Comparison of ENCODE assay signal across 18 mouse cellular contexts in genomic region chr4:120365456-120365855, GRCm38 (mm10). TPM values are rescaled to one million over a fixed set of nuclear protein-coding genes. Genes with fewer than 3 reads are reported as not detected.
DNase-seq lines count a peak whose midpoint lies in the region; ATAC-seq and TF ChIP-seq lines count a peak whose summit lies in the region.
"Had no signal": no experiment of that assay in that cellular context is flagged by ENCODE, and none has a peak within 500 bp of the region (broad histone marks: within the 10 kb centered on the region; RNA-seq: fewer than 3 reads in every experiment).

No protein-coding gene starts in this region.

- DNase-seq in hindbrain, embryonic 14.5 days (ENCODE audit: low spot score) = no peak
- no peak for DNase-seq in hindbrain, embryonic 11.5 days (ENCODE audit: low spot score)
- DNase-seq in ovary, adult 18-20 months (ENCODE audit: low spot score) = peak; percentile 53
- DNase-seq in ovary, postnatal 10 days (ENCODE audit: low spot score) = no peak
- no peak for DNase-seq in midbrain, postnatal 0 days (ENCODE audit: low spot score)
- DNase-seq in stomach, postnatal 0 days (ENCODE audit: low spot score) = no peak
- DNase-seq: adrenal gland, postnatal 14 days; cerebellum, adult 2 months; heart, postnatal 4 days; lung, postnatal 10 days had no signal

- no peak for TF ChIP-seq CTCF in midbrain, postnatal 0 days (IDR thresholded peaks at IDR 0.05)
- TF ChIP-seq CTCF in stomach, postnatal 0 days (IDR thresholded peaks at IDR 0.05; ENCODE audit: low read depth) = no peak

- 0 out of 2 replicates have a peak, but pooled peaks have one; percentile 15 for ATAC-seq in hindbrain, embryonic 14.5 days (ENCODE audit: low FRiP score)
- ATAC-seq in hindbrain, embryonic 11.5 days (ENCODE audit: low FRiP score) = no peak
- 0 out of 2 replicates have a peak, but pooled peaks have one; percentile 5 for ATAC-seq in hindbrain, embryonic 16.5 days
- peak; percentile 11; the same call in 1 of the 2 replicates for ATAC-seq in midbrain, postnatal 0 days (ENCODE audit: low FRiP score)
- no peak for ATAC-seq in stomach, postnatal 0 days (ENCODE audit: low FRiP score, low TSS enrichment)
- ATAC-seq: activated CD4-positive, CD25-positive, alpha-beta regulatory T cell, adult 4 months; intestine, postnatal 0 days; Patski had no signal

- peak overlapping the region; percentile 5; the same call in 1 of the 2 replicates for H3K9ac ChIP-seq in hindbrain, embryonic 14.5 days
- H3K9ac ChIP-seq in hindbrain, embryonic 11.5 days (ENCODE audit: low read depth, low read length) = no peak overlapping the region
- H3K9ac ChIP-seq in hindbrain, embryonic 16.5 days (ENCODE audit: low read depth, low read length) = 0 out of 2 replicates have a peak overlapping the region, but pooled peaks have one; percentile 14
- H3K9ac ChIP-seq in midbrain, postnatal 0 days (replicated peaks; ENCODE audit: low read length, poor library complexity, severe bottlenecking) = no peak overlapping the region
- no peak overlapping the region for H3K9ac ChIP-seq in stomach, postnatal 0 days (ENCODE audit: low read length)
- H3K9ac ChIP-seq: heart, embryonic 13.5 days; limb, embryonic 15.5 days had no signal

- no peak for TF ChIP-seq EP300 in stomach, postnatal 0 days (optimal IDR thresholded peaks at IDR 0.05)

- no peak overlapping the region for H3K4me2 ChIP-seq in hindbrain, embryonic 14.5 days (replicated peaks)
- H3K4me2 ChIP-seq in hindbrain, embryonic 11.5 days (replicated peaks; ENCODE audit: low read depth, low read length) = no peak overlapping the region
- H3K4me2 ChIP-seq in hindbrain, embryonic 16.5 days (ENCODE audit: low read length) = peak overlapping the region; percentile 40; the same call in 1 of the 2 replicates
- H3K4me2 ChIP-seq in midbrain, postnatal 0 days (ENCODE audit: low read depth, low read length, poor library complexity, severe bottlenecking) = no peak overlapping the region
- no peak overlapping the region for H3K4me2 ChIP-seq in stomach, postnatal 0 days (replicated peaks; ENCODE audit: low read depth)
- H3K4me2 ChIP-seq: heart, embryonic 13.5 days; limb, embryonic 15.5 days had no signal

- WGBS in hindbrain, embryonic 14.5 days = 23% methylated on average over 5 of the region's 5 CpGs
- WGBS in hindbrain, embryonic 11.5 days = 26% methylated on average over 5 of the region's 5 CpGs
- 24% methylated on average over 5 of the region's 5 CpGs for WGBS in hindbrain, embryonic 16.5 days
- WGBS in midbrain, postnatal 0 days = 18% methylated on average over 5 of the region's 5 CpGs
- 20% methylated on average over 5 of the region's 5 CpGs for WGBS in stomach, postnatal 0 days

- no peaks in the 10 kb centered on the region for H3K9me3 ChIP-seq in hindbrain, embryonic 14.5 days (ENCODE audit: control insufficient read depth, low read length)
- no peaks in the 10 kb centered on the region for H3K9me3 ChIP-seq in hindbrain, embryonic 11.5 days (ENCODE audit: control insufficient read depth, low read length)
- H3K9me3 ChIP-seq in hindbrain, embryonic 16.5 days (ENCODE audit: control insufficient read depth, low read length) = no peaks in the 10 kb centered on the region
- no peaks in the 10 kb centered on the region for H3K9me3 ChIP-seq in midbrain, postnatal 0 days (ENCODE audit: low read length)
- H3K9me3 ChIP-seq in stomach, postnatal 0 days (ENCODE audit: control insufficient read depth, low read length) = no peaks in the 10 kb centered on the region
- H3K9me3 ChIP-seq: heart, embryonic 13.5 days; limb, embryonic 15.5 days had no signal

- H3K4me1 ChIP-seq in hindbrain, embryonic 14.5 days (replicated peaks; ENCODE audit: control insufficient read depth, insufficient read depth, low read length) = peaks cover 35% of the 10 kb centered on the region
- H3K4me1 ChIP-seq in hindbrain, embryonic 11.5 days (replicated peaks; ENCODE audit: control insufficient read depth, insufficient read depth, low read length) = peaks cover 5% of the 10 kb centered on the region; the same call in 1 of the 2 replicates
- peaks cover 23% of the 10 kb centered on the region for H3K4me1 ChIP-seq in hindbrain, embryonic 16.5 days (ENCODE audit: control insufficient read depth, insufficient read depth, low read depth, low read length)
- peaks cover 13% of the 10 kb centered on the region; the same call in 1 of the 2 replicates for H3K4me1 ChIP-seq in midbrain, postnatal 0 days (ENCODE audit: insufficient read depth, low read length)
- no peaks in the 10 kb centered on the region for H3K4me1 ChIP-seq in stomach, postnatal 0 days (replicated peaks; ENCODE audit: control insufficient read depth, insufficient read depth)

- no peaks in the 10 kb centered on the region for H3K27me3 ChIP-seq in hindbrain, embryonic 14.5 days (ENCODE audit: control insufficient read depth, insufficient read depth, low read length)
- H3K27me3 ChIP-seq in hindbrain, embryonic 11.5 days (ENCODE audit: control insufficient read depth, insufficient read depth, low read length) = no peaks in the 10 kb centered on the region
- H3K27me3 ChIP-seq in hindbrain, embryonic 16.5 days (replicated peaks; ENCODE audit: control insufficient read depth, insufficient read depth, low read length) = no peaks in the 10 kb centered on the region
- no peaks in the 10 kb centered on the region; the same call in 1 of the 2 replicates for H3K27me3 ChIP-seq in midbrain, postnatal 0 days (ENCODE audit: insufficient read depth, low read length)
- no peaks in the 10 kb centered on the region for H3K27me3 ChIP-seq in stomach, postnatal 0 days (ENCODE audit: control insufficient read depth, insufficient read depth, low read length)

- peak overlapping the region; percentile 62 for H3K27ac ChIP-seq in hindbrain, embryonic 14.5 days
- no peak overlapping the region for H3K27ac ChIP-seq in hindbrain, embryonic 11.5 days (ENCODE audit: low read depth, low read length)
- peak overlapping the region; percentile 54; the same call in 1 of the 2 replicates for H3K27ac ChIP-seq in hindbrain, embryonic 16.5 days (ENCODE audit: low read depth, low read length)
- peak overlapping the region; percentile 52 for H3K27ac ChIP-seq in midbrain, postnatal 0 days (ENCODE audit: low read depth, low read length)
- H3K27ac ChIP-seq in stomach, postnatal 0 days (replicated peaks) = no peak overlapping the region
- H3K27ac ChIP-seq: heart, embryonic 13.5 days; kidney, postnatal 0 days; limb, embryonic 15.5 days had no signal

- no peak overlapping the region for H3K4me3 ChIP-seq in hindbrain, embryonic 14.5 days (replicated peaks; ENCODE audit: low read length)
- no peak overlapping the region for H3K4me3 ChIP-seq in hindbrain, embryonic 11.5 days (ENCODE audit: low read depth, low read length)
- H3K4me3 ChIP-seq in hindbrain, embryonic 16.5 days (ENCODE audit: low read length) = no peak overlapping the region
- no peak overlapping the region for H3K4me3 ChIP-seq in midbrain, postnatal 0 days (ENCODE audit: low read depth, low read length)
- H3K4me3 ChIP-seq in stomach, postnatal 0 days (ENCODE audit: low read depth, low read length) = no peak overlapping the region
- H3K4me3 ChIP-seq: erythroblast, embryonic 14.5 days; heart, embryonic 13.5 days; limb, embryonic 15.5 days had no signal

- no peaks in the 10 kb centered on the region for H3K36me3 ChIP-seq in hindbrain, embryonic 14.5 days (replicated peaks; ENCODE audit: control insufficient read depth, insufficient read depth)
- no peaks in the 10 kb centered on the region for H3K36me3 ChIP-seq in hindbrain, embryonic 11.5 days (ENCODE audit: control insufficient read depth, insufficient read depth, low read length)
- no peaks in the 10 kb centered on the region for H3K36me3 ChIP-seq in hindbrain, embryonic 16.5 days (ENCODE audit: control insufficient read depth, insufficient read depth, low read length)
- no peaks in the 10 kb centered on the region for H3K36me3 ChIP-seq in midbrain, postnatal 0 days (ENCODE audit: insufficient read depth, low read length)
- H3K36me3 ChIP-seq in stomach, postnatal 0 days (ENCODE audit: control insufficient read depth, insufficient read depth, low read length) = no peaks in the 10 kb centered on the region
- H3K36me3 ChIP-seq: heart, embryonic 13.5 days; limb, embryonic 15.5 days had no signal

RNA-seq across cellular contexts. Expression of gene Scmh1, which starts 39.6 kb away (rescaled TPM):
- polyA plus RNA-seq in hindbrain, embryonic 14.5 days (2014; fragmentation: Nextera tagmentation; extraction: Ambion mirVana) = 73.3 and 76.8 TPM in 2 replicates
- 47.3 and 53.5 TPM in 2 replicates for polyA plus RNA-seq in hindbrain, embryonic 11.5 days (2014; fragmentation: Nextera tagmentation; extraction: Ambion mirVana)
- polyA plus RNA-seq in hindbrain, embryonic 16.5 days (2015; fragmentation: Nextera tagmentation; extraction: Ambion mirVana) = 74.5 and 90.0 TPM in 2 replicates
- 53.6 and 57.3 TPM in 2 replicates for total RNA-seq in midbrain, postnatal 0 days (2014; rRNA removed)
- polyA plus RNA-seq in midbrain, postnatal 0 days (2015; fragmentation: Nextera tagmentation; extraction: Ambion mirVana) = 66.8 TPM in 2 replicates
- 35.6 and 38.7 TPM in 2 replicates for polyA plus RNA-seq in stomach, postnatal 0 days (2015; fragmentation: Nextera tagmentation; extraction: Ambion mirVana)

Comparison
In these comparisons a context has a peak if more than half of its experiments do, and no peak if none do; other contexts are left out.
1. ATAC-seq: peak in hindbrain, embryonic 14.5 days (single experiment), hindbrain, embryonic 16.5 days (single experiment) and midbrain, postnatal 0 days (single experiment); none in hindbrain, embryonic 11.5 days (single experiment) and stomach, postnatal 0 days (single experiment).
2. H3K27ac ChIP-seq: peak in hindbrain, embryonic 14.5 days (single experiment), hindbrain, embryonic 16.5 days (single experiment) and midbrain, postnatal 0 days (single experiment); none in hindbrain, embryonic 11.5 days (single experiment) and stomach, postnatal 0 days (single experiment).
3. H3K9ac ChIP-seq: peak in hindbrain, embryonic 14.5 days (single experiment) and hindbrain, embryonic 16.5 days (single experiment); none in hindbrain, embryonic 11.5 days (single experiment), midbrain, postnatal 0 days (single experiment) and stomach, postnatal 0 days (single experiment).